Mouse (Mus musculus) hindbrain, embryonic 10.5 days (tissue): ENCODE data around the gene Filip1l. TPM values are rescaled to one million over a fixed set of nuclear protein-coding genes. Genes with fewer than 3 reads are reported as not detected.

ENCODE experiments used
- DNase-seq: peaks from one replicate; pipeline ENCODE4 v3.0.0-alpha.2; 2017; ENCODE audit warnings: low spot score
- H3K27ac ChIP-seq: fragments of 300-500 bp; sonication (generic); 2 replicates; pipeline ENCODE4 v1.5.1; 2016; ENCODE audit warnings: mild to moderate bottlenecking, moderate library complexity
- H3K27me3 ChIP-seq: fragments of 300-500 bp; sonication (generic); 2 replicates; pipeline ENCODE4 v1.6.1; 2016; ENCODE audit warnings: mild to moderate bottlenecking; ENCODE audit not compliant: poor library complexity, insufficient read depth, severe bottlenecking
- H3K36me3 ChIP-seq: fragments of 300-500 bp; sonication (generic); 2 replicates; pipeline ENCODE4 v1.6.1; 2016; ENCODE audit warnings: mild to moderate bottlenecking, moderate library complexity
- H3K4me1 ChIP-seq: fragments of 300-500 bp; sonication (generic); replicated peaks from 2 replicates; pipeline ENCODE4 v1.6.1; 2016; ENCODE audit warnings: mild to moderate bottlenecking
- H3K4me3 ChIP-seq: fragments of 300-500 bp; sonication (generic); 2 replicates; pipeline ENCODE4 v1.5.1; 2016; ENCODE audit warnings: mild to moderate bottlenecking, moderate library complexity
- H3K9me3 ChIP-seq: fragments of 300-500 bp; sonication (generic); 2 replicates; pipeline ENCODE4 v1.6.1; 2016; ENCODE audit warnings: mild to moderate bottlenecking, moderate library complexity
- WGBS: fragments of 180-500 bp; shearing (Covaris S2); methylation state at CpG from one replicate; pipeline ENCODE4 v1.1.7; 2016; 5-methylcytosine and 5-hydroxymethylcytosine counted together
- polyA plus RNA-seq: library from polyadenylated mRNA; unstranded; fragments of >200 nt; fragmentation: Nextera tagmentation; extraction: Ambion mirVana; gene quantifications from 2 replicates; pipeline ENCODE4 v1.2.1, GENCODE M21; 2016

Gene Filip1l
- polyA plus RNA-seq, 1 experiment from 2014 or later: 5.8 TPM

DNA sequence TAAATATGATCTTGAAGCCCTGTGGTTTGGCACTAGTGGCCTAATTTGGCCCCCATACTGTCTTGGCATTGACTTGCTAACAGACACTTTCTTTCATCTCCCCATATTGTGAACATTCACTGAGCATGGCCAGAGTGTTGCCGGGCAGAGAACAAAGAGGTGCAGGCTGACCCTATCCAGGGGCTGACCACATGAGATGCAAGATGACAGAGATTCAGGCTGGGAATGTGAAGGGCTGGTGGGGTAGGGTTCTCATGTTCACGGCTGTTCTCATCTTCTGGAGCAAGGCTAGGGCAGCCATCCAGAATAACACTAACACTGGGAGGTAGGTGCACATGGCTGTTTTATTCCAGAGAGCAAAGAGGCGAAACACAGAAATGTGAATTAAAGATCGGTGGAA lies 161.5 kb downstream of the Filip1l start:
- DNase-seq: peak; percentile 9

DNA sequence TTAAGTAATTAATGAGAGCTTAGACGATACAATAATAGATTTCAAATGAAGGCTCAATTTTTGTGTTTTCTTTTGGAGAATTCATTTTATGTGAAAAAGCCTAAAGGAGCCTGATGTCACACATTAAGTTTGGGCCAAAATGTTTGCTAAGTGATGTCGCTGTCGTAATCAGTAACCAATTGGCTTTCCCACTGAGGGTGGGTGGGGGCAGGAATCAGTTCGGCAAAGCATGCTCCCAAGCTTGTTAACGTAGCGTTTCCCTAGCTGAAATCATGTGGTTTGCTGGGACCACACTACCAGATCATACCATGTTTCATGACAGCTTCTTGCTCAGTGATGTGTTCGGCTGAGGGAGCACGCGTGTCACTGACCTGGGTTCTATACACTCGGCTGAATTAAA lies 162.7 kb downstream of the Filip1l start:
- WGBS: 88% methylated on average over 10 of the region's 10 CpGs
- Histone ChIP-seq H3K4me1 (peaks cover 10% of the 10 kb centered on the region; the same call in 1 of the 2 replicates), H3K27me3 (no peaks in the 10 kb centered on the region), H3K9me3 (no peaks in the 10 kb centered on the region), H3K36me3 (no peaks in the 10 kb centered on the region), H3K27ac (no peak overlapping the region), H3K4me3 (no peak overlapping the region)
- no peak for DNase-seq

More for the DNA sequence above, 161.5 kb downstream of the Filip1l start:
- no peak overlapping the region for H3K4me3 ChIP-seq
- H3K4me1 ChIP-seq: peaks cover 10% of the 10 kb centered on the region; the same call in 1 of the 2 replicates
- H3K27ac ChIP-seq: no peak overlapping the region
- no peaks in the 10 kb centered on the region for H3K9me3 ChIP-seq
- WGBS: 59% methylated on average over 4 of the region's 4 CpGs
- no peaks in the 10 kb centered on the region for H3K27me3 ChIP-seq
- no peaks in the 10 kb centered on the region for H3K36me3 ChIP-seq

DNA sequence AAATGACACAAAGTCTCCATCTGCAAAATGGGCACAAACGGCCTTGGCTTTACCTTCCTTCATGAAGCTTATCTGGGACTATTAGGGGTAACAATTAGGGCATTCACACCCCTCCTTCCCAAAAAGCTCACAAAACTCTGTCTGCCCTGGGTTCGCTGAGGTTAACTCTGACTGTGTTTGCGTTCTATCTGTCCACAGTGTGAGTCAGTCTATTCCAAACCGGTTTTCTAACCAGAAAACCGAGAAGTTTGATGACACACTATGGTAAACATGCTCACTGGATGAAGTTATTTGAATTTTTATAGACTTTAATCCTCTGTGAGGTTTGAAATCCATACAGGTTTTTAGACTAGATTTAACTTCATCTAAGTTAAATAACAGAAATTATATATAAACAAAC lies 172.2 kb downstream of the Filip1l start:
- peaks cover 11% of the 10 kb centered on the region; the same call in 1 of the 2 replicates for H3K4me1 ChIP-seq

DNA sequence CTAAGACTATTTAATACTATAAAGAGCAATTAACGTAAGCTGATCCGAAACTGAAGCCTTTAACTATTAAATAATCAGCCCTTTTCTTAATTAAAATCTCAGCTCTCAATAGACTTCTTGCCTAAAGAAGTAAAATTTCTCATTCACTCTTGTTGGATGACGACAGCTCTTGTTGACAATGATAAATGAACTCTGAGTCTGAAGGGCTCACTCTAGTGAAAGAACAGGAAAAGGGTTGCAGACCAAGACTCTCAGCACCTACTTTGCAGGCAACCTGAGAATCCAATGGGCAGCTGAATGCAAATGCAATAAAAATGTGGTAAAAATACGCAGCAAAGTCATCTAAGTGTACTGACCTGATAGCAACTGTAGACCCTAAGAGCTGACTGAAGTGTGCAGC lies 172.6 kb downstream of the Filip1l start:
- Histone ChIP-seq H3K9me3 (no peaks in the 10 kb centered on the region), H3K27me3 (no peaks in the 10 kb centered on the region), H3K4me1 (peaks cover 11% of the 10 kb centered on the region; the same call in 1 of the 2 replicates), H3K27ac (no peak overlapping the region), H3K36me3 (no peaks in the 10 kb centered on the region), H3K4me3 (no peak overlapping the region)
- no peak for DNase-seq
- WGBS: 75% methylated on average over 4 of the region's 4 CpGs

More for the DNA sequence above, 172.2 kb downstream of the Filip1l start:
- Histone ChIP-seq H3K9me3 (no peaks in the 10 kb centered on the region), H3K36me3 (no peaks in the 10 kb centered on the region), H3K27me3 (no peaks in the 10 kb centered on the region), H3K4me3 (no peak overlapping the region), H3K27ac (no peak overlapping the region)
- DNase-seq: no peak
- 85% methylated on average over 5 of the region's 5 CpGs for WGBS

DNA sequence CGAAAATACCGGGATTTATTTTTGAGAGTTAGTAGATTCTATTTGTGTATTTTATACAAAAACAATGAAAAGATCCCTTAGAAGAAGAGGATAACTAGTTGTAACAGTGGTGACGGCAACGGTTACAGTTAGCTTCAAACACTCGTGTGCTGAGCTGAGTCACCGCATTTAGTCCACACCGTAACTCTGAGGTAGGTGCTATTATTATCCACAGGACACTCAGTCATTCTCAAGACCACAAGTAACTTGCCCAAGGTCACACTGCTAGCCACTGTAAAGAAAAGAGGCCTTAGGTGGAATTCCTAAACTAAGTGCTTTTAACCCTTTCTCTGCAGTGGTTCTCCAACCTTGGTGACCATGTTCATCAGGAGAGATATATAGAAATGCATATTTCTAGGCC lies 174.0 kb downstream of the Filip1l start:
- no peak for DNase-seq
- WGBS: 96% methylated on average over 7 of the region's 7 CpGs
- H3K9me3 ChIP-seq: no peaks in the 10 kb centered on the region

DNA sequence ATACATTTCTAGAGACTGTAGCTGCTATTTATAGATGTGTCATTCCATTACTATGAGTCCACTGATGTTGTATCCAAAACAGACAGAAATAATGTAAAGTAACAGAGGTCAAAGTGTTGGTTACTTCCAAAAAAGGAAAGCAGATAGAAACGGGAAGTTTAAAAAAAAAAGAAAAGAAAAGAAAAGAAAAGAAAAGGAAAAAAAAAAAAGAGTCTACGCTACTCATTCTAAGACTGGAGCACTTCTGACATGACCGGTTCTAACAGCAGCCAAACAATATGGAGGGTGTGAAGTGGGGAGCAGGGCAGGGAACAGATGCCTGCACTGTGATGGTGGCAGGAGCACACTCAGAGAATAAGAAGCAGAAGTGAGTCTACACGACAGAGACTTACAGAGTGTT lies 175.6 kb downstream of the Filip1l start:
- H3K9me3 ChIP-seq: no peaks in the 10 kb centered on the region
- H3K27ac ChIP-seq: no peak overlapping the region
- H3K27me3 ChIP-seq: no peaks in the 10 kb centered on the region
- WGBS: 75% methylated on average over 4 of the region's 4 CpGs
- no peak for DNase-seq
- H3K36me3 ChIP-seq: no peaks in the 10 kb centered on the region
- H3K4me1 ChIP-seq: peaks cover 11% of the 10 kb centered on the region; the same call in 1 of the 2 replicates
- H3K4me3 ChIP-seq: no peak overlapping the region

More for the DNA sequence above, 174.0 kb downstream of the Filip1l start:
- Histone ChIP-seq H3K4me1 (peaks cover 11% of the 10 kb centered on the region; the same call in 1 of the 2 replicates), H3K36me3 (no peaks in the 10 kb centered on the region), H3K4me3 (no peak overlapping the region), H3K27ac (no peak overlapping the region), H3K27me3 (no peaks in the 10 kb centered on the region)

DNA sequence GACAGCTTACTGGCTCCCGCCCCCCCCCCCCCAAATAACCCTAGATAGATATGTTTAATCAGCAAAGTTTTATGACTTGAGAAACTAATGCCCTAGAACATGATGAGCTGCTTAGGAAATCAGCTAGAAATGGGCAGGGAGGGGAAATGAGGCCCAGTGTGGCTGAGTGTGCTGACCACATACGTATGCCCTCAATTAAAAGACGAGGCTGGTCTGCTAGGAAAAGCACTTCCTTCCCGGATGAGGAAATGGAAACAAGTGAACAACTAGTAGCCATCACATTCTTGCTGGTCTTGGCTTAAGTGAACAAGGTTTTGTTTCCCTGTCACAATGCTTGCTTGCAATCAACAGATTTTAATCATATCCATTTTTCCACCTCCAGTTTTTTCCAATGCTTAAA lies 177.7 kb downstream of the Filip1l start:
- H3K36me3 ChIP-seq: no peaks in the 10 kb centered on the region
- no peak overlapping the region for H3K27ac ChIP-seq
- peaks cover 10% of the 10 kb centered on the region; the same call in 1 of the 2 replicates for H3K4me1 ChIP-seq
- no peak for DNase-seq
- no peaks in the 10 kb centered on the region for H3K9me3 ChIP-seq
- 81% methylated on average over 4 of the region's 4 CpGs for WGBS
- H3K4me3 ChIP-seq: no peak overlapping the region
- no peaks in the 10 kb centered on the region for H3K27me3 ChIP-seq

DNA sequence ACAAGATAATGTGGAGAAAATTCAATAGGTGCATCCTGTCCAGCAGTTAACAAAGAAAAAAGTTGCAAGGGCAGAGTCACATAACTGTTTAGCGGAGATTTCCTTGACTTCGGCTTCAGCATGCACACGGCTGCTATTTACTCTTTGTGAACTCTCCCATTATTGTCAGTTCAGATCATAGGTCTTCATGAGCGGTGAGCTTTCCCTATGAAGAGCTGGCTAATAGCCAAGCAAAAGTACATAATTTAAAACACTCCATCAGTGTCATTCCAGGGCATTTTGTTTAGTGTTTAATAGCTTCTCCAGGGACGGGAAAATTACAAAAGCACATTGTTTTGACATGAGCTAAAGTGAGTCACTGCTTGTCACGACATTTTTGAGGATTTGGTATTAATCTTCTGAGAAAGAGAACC lies 179.2 kb downstream of the Filip1l start:
- Histone ChIP-seq H3K9me3 (no peaks in the 10 kb centered on the region), H3K36me3 (no peaks in the 10 kb centered on the region), H3K27ac (no peak overlapping the region), H3K4me1 (0 out of 2 replicates have a peak, but pooled peaks cover 5% of the 10 kb centered on the region), H3K4me3 (no peak overlapping the region), H3K27me3 (no peaks in the 10 kb centered on the region)
- DNase-seq: no peak
- 56% methylated on average over 6 of the region's 6 CpGs for WGBS

DNA sequence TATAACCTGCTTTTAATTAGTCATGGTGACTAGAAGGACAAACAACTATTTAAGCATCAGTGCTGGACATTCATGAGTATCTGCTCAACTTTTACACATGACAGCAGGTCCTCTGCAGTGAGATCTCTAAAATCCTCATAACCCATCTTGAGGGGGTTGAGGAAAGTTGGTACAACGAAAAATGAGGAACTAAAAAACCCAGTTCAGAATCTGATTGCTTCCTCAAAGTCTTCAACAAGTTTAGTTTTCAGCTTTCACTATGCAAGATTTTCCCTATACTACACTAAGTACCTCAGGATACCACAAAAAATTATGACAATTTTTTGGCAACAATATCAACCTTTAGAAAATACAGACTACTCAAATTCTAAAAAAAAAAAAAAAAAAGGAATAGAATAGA lies 181.5 kb downstream of the Filip1l start:
- 92% methylated on average over 1 of the region's 1 CpGs for WGBS
- no peaks in the 10 kb centered on the region for H3K4me1 ChIP-seq
- no peak for DNase-seq
- no peak overlapping the region for H3K4me3 ChIP-seq
- H3K27ac ChIP-seq: no peak overlapping the region
- no peaks in the 10 kb centered on the region for H3K27me3 ChIP-seq
- no peaks in the 10 kb centered on the region for H3K36me3 ChIP-seq
- no peaks in the 10 kb centered on the region for H3K9me3 ChIP-seq

DNA sequence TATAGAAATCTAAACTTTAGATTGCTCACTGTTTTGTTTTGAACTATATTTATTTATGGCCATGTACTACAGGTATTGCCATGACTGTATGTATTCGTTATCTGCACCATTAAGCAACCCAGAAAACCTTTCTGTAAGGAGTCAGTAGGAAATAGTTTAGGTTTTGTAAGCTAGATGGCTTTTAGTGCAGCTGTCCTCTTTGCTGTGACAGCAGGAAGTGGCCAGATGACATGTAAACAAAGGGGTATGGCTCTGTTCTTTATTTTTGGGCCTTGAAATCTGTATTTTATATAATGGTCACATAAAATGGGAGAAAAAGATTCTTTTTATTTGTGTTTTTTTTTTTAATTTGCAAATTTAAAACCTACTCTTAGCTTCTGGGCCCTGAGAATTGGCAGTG lies 181.9 kb downstream of the Filip1l start:
- no peaks in the 10 kb centered on the region for H3K27me3 ChIP-seq
- no peaks in the 10 kb centered on the region for H3K36me3 ChIP-seq
- DNase-seq: no peak
- no peaks in the 10 kb centered on the region for H3K9me3 ChIP-seq
- H3K27ac ChIP-seq: no peak overlapping the region
- no peaks in the 10 kb centered on the region for H3K4me1 ChIP-seq
- no peak overlapping the region for H3K4me3 ChIP-seq
- 88% methylated on average over 1 of the region's 1 CpGs for WGBS

DNA sequence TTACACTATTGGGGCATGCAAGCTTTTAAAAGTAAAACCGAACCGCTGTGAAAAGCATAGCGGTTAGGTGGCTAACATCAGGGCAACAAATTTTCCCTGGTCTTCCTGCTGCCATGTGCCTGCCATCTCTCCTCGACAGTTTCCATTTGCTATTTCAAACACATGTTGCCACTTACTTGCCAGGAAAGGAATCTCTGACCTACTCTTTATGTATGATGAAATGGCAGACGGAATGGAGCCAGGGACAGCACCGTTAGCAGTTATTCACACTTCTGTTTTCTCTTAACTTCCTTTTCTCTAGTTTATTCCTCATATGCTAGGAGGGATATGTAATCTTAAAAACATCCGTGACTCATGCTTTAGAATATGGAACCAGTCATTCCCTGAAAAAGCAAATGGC lies 183.6 kb downstream of the Filip1l start:
- no peak for DNase-seq
- no peaks in the 10 kb centered on the region for H3K9me3 ChIP-seq
- no peak overlapping the region for H3K4me3 ChIP-seq
- H3K4me1 ChIP-seq: no peaks in the 10 kb centered on the region
- no peak overlapping the region for H3K27ac ChIP-seq
- no peaks in the 10 kb centered on the region for H3K36me3 ChIP-seq
- 92% methylated on average over 7 of the region's 7 CpGs for WGBS
- no peaks in the 10 kb centered on the region for H3K27me3 ChIP-seq

DNA sequence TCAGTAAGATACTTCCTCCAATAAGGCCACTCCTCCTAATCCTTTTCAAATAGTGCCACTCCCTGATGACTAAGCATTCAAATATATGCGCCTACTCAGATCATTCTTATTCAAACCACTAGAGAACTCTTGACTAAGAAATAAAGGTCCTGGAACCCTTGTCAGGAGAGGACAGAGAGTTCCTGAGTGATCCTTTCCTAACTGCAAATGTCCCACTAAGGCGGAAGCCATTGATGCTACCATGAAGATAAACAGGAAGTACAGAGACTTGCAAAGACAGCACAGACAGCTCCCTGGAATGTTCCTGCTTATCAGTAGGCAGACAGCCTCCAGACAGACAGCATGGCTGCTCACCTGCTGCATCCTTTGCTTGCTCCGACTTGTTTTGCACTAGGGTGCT lies 190.3 kb downstream of the Filip1l start:
- H3K36me3 ChIP-seq: no peaks in the 10 kb centered on the region
- H3K27ac ChIP-seq: no peak overlapping the region
- WGBS: 86% methylated on average over 3 of the region's 3 CpGs
- H3K27me3 ChIP-seq: 0 out of 2 replicates have a peak, but pooled peaks cover 4% of the 10 kb centered on the region
- DNase-seq: no peak
- no peaks in the 10 kb centered on the region for H3K4me1 ChIP-seq
- no peak overlapping the region for H3K4me3 ChIP-seq
- H3K9me3 ChIP-seq: no peaks in the 10 kb centered on the region

DNA sequence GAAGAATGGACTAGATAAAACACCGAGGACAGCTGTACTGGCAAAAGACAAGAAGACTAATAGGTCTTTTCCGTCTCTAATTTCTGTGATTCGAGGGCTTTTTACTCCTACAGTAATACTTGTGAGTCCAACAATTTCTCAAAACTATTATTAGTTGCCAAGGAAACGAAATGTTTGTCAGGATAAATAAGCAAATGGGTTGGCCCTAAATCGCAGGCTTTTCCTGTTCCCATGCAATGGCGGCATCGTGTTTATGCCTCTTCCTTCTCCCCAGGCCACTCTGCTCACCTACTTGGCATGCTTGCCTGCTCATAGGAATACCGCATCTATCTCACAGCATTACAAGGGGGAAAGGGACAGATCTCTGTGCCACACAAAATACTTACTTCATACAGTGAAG lies 191.5 kb downstream of the Filip1l start:
- no peak for DNase-seq
- Histone ChIP-seq H3K27ac (no peak overlapping the region), H3K36me3 (no peaks in the 10 kb centered on the region), H3K4me1 (peaks cover 8% of the 10 kb centered on the region), H3K27me3 (0 out of 2 replicates have a peak, but pooled peaks cover 4% of the 10 kb centered on the region), H3K9me3 (no peaks in the 10 kb centered on the region), H3K4me3 (no peak overlapping the region)
- WGBS: 88% methylated on average over 8 of the region's 8 CpGs

DNA sequence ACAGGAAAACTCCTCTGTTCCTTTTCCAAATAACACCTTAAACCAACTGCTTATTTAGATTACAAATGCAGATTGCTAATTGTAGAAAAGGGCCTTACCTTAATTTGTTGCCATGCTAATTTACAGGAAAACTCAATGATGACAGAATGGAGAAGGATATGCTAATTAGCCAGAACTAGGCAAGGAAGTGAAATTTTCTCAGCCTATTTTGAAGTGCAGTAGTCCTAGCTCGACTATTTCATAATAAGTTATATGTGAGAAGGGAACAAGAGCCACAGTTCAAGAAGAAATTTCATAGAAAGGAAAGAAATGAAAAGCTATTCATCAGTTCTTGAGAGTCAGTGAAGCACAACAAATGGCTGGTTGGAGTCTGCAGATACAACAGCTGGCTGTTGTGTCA lies 193.5 kb downstream of the Filip1l start:
- 79% methylated on average over 1 of the region's 1 CpGs for WGBS
- Histone ChIP-seq H3K27ac (no peak overlapping the region), H3K36me3 (no peaks in the 10 kb centered on the region), H3K4me1 (peaks cover 8% of the 10 kb centered on the region), H3K4me3 (no peak overlapping the region), H3K27me3 (0 out of 2 replicates have a peak, but pooled peaks cover 4% of the 10 kb centered on the region), H3K9me3 (no peaks in the 10 kb centered on the region)
- no peak for DNase-seq
